Mouse (Mus musculus) kidney, postnatal 10 days (tissue): ENCODE measurements around the gene Tnni2.
A peak's percentile ranks its signal among the peaks of the same experiment; 100 is the strongest.

ENCODE experiments used
- DNase-seq: peaks from one replicate; pipeline ENCODE4 v3.0.0; 2021; ENCODE audit warnings: mixed read lengths

Tnni2 gene

DNA sequence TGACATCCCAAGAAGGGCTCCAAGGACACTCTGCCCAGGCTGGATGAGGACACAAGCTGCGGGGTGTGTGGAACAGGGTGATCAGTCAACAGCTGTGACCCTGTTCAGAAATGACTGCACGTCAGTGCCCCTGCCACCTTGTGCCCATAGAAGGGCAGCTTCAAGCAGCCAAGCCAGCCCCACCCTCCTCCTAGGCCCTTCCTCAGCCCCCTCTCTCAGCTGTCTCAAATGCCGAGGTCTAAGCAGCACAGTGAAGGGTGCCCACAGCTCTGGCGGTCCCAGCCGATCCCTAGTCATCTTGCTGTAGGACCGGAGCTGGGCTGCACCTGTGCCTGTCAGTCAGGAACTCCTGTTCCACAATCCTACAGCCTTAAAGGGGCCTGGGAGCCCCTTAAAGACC, 20.6 kb downstream of the Tnni2 start:
- DNase-seq, result no peak

DNA sequence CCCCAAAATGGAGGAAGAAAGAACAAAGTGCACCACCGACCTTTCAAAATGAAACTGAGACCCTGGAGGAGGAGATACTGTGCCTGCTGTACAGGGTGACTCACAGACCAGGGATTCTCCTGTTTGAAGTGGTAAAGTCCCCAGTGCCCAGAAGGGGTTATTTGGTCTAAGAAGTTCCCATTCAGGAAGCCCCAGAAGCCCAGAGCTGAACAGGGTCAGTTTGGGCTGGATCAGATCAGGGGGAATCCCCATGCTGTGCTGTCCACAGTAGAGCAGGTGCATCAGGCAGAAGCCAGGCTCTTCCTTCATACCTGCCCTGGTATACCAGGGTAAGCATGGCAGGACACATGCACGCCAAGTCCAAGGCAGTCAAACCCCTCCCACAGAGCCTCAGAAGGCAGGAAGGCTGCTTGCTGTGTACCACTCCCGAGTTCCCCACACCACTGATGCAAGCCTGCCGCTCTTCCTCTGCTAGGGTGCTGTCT, 21.0 kb downstream of the Tnni2 start:
- no peak for DNase-seq

DNA sequence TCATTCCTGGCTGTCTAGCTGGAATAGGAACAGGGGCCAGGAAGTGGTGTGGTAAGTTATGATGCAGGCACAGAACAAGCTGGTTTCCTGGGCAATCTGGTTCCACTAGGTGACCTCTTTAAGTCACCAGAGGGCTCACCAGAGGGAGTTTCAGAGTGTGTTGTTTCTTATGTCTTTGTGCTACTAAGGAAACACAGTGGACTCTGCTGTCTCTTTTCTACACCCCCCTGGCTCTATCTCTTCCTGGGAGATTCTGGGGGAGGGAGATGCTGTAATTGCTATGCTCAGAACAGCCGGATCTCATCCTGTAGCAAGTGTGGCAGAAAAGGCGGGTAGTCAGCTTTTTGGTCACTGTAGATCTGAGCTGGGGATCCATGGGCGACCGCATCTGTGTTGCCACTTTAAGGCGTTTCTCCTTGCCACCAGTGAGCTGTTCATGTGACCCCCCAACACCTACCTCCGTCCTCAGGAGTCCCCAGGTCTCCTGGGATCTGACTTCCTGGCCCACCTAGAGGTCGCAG, 28.6 kb downstream of the Tnni2 start:
- DNase-seq, result peak; percentile 48

DNA sequence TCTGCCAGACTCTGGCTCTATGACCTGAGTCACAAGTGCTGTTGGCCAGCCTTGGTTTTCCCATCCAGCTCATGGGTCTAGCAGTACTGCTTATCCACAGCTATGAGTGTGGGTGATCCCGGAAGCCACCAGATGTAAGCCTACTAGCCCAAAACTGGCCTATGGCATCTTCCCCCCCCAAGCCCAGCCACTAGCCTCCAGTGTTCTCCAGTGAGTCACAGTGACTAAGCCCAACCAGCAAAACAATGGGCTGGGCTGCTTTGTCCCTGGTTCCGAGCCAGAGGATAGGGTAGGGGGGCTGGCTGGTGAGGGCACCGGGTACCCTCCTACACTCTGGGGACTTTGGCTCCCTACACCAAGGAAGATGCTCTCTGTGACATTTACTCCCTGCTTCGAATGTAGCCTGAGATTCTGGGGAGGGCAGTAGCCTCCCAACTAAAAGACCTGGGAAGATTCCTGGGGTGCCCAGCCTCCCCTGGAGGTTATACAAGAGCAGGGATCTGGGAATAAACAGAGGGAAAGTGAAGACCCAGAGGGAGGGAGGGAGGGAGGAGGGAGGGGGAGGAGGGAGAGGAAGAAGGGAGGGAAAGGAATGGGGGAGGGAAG, 29.3 kb downstream of the Tnni2 start:
- peak; percentile 78 for DNase-seq

DNA sequence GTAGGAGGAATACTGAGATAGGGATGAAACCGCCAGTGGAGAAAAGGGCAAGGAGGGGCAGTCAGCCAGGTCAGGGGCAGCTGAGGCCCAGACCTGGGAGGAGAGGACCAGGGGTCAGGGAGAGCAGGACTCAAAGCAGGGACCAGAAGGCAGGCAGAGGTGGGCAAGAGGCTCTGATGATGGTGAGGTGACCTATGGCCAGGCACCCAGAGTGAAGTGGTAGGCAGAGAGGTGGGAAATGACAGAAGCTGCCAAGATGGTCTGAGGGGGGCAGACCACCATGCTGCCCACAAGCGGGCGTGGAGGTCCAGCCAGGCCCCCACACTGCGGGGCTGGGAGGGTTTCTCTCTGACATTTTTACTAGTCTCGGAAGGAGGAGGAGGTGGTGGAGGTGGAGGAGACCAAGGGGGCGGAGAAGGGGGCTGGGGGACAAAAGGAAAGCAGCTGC, 29.8 kb downstream of the Tnni2 start:
- DNase-seq, result peak; percentile 38

DNA sequence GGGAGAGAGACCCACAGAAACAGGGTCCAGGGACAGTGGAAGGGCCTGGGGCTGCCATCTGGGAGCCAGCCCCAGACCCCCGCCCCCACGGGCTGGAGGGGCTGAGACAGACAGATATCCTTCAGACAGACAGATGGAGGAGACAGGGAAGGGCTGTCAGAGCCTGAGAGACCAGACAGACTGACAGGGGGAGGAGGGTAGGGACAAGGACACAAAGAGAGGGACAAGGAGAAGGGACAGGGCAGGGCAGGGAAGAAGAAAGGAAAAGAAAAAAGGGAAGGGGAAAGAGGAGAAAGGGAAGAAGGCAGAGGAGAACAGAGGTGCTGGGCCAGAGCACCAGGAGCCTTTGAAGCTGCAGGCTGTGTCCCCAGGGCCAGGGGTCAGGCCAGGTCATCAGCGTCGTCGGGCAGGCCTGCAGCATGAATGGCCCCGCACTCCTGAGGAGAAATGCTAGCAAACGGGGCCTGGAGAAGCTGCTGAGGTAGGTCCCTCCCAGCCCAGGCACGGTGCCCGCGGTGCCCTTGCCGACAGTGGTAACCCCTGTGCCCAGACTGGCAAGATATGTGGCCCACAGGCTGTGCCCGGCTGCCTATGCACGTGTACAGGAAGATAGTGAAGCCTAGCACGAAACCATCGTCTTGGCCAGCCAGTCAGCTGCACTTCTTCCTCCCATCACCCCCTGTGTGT, 30.4 kb downstream of the Tnni2 start:
- no peak for DNase-seq

DNA sequence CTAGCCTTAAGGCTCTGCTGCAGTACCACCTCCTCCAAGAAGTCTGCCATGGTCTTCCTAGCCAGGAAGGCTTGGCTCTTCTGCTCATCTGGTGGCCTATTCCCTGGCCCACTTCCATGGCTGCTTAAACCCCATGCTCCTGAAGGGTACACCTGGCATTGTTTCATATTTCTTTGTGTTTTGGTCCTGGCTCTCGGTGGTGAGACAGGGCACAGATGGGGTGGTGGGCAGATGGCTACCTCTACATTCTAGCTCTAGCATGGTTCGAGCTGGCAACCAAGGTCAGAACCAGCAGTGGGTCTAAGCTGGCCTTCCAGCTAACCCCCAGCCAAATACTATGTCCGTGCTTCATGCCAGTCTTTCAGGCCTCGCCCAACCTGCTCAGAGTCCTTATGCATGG, 31.3 kb downstream of the Tnni2 start:
- no peak for DNase-seq

DNA sequence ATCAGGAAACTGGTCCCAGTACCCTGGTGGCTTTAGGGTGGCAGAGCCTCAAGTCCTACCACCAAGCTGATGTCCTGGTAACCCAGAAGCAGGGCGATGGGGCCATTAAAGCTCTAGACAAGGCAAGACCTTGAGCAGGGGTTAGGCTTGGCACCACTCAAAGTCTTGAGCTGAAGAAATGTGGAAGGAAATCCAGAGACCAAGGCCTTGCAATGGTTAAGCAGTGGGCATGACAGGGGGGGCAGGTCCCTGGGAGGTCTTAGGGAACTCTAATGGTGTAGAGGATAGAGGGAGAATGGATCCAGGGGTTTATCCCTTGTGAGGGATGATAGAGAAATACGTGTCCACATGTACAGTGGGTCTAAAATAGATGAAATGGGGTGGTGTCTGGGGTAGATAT, 31.9 kb downstream of the Tnni2 start:
- DNase-seq, result no peak

DNA sequence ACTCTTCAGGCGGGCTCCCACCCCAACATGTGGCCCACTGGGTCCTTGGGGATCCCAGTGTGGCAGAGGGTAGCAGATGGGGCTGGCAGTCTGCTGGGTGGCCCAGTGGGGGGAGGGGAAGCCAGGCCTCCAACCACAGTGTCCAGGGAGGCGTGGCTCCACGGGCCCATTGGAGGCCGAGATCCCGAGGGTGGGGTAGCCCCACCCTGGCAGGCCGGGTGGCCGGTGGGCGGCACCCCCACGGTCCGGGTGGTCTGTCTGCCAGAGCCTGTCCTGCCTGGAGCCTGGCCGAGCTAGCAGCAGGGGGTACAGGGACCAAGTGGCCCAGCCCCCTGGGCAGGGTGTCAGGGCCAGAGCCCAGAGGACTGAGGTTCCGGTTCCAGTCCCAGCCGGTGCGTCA, 33.2 kb downstream of the Tnni2 start:
- peak; percentile 66 for DNase-seq

DNA sequence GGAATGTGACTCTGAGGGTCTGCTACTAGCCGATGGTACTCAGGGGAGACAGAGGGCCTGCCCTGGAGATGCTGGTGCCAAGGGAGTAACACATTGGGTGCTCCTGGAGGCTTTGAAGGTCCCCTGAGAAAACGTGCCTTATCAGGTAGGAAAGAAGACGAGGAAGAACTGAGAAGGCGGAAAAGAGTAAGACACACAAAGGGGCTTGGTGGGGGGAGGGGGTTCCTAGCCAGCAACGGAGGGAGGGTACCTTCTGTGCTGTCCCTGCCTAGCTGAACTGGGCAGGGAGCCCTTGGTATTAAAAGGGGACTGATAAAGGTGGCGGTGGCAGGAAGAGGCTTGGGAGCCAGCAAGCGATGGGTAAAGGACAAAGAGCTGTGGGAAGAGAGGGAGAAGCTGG, 34.0 kb downstream of the Tnni2 start:
- no peak for DNase-seq

DNA sequence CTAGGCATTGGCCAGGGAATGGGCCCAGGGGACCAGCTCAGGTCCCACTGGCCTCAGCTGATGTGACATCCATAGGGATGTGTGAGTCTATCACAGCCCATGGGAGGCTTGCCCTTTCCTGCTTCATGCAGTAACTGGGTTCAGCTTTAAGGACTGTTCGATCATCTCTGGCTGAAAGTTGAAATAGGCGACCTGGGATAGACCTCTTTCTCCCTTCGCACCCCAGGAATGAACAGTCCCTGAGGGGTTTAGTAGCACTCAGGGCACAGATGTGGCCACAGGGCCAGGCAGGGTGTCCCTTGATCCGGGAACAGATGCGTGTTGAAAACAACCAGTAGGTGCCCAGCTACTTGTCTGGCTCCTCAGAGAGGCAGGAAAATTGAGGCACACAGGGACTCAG, 34.7 kb downstream of the Tnni2 start:
- no peak for DNase-seq

DNA sequence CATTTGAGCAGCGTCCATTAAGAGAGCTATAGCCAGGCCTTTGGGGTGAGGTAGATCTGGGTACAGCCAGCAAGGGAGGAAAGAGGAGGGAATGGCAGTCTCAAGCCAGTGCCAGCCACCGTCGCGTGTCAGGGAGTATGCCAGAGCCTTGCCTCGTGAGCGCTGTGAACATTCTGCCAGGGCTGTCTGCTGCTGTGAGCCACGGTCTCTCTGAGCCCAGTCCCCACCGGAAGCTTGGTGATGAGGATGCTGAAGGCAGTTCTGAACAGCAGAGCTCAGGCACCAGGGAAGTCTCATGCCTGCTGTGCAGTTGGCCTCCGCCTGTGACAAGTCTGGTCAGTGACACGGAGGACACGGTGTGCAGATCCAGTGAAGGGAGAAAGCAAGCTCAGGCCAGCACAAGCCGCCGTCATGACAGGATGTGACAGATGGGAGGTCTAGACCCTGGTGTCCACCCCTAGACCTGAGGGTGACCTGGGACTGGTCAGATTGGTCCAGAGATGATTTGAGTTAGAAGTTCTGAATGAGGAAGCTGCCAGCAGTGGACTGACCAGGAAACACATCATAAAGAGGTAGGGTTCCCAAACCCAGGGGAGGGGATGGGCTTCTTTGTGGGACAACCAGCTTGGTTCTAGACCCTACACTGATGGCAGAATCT, 35.3 kb downstream of the Tnni2 start:
- no peak for DNase-seq

DNA sequence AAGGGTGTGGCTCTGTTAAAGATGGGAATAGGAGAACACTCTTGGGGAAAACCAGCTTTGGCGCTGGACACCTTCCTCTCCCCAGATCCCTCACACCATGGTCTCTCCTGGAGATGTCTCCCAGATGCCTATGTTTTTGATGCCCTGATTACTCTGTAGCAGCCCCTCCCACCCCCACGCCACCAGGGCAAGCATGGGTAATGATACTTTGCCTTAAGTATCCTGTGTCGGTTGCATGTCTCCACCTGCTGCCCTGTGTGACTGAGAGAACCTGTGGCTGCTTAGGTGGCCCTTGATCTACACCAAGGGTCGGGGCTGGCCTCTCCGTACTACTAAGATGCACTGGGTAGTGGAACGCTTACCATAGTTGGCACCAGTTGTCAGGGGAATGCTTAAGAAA, 36.4 kb downstream of the Tnni2 start:
- no peak for DNase-seq

DNA sequence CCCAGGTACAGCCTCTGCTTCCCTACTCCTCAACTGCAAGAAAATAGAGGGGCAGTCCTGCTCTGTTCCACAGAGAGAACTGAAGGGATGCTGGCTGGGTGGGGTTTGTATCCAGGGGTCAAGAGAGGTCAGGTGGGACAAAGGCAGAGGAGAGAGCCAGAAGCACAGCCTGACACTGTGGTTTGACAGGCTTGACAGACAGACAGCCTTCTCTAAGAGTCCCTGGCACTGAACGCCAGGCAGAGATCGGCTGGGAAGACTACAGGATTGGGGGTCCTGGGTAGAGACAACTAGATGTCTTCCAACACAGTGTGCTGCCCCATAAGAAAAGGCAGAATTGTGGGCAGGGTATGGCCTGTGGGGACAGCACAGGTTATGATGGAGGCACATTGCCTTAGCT, 37.0 kb downstream of the Tnni2 start:
- DNase-seq, result no peak

DNA sequence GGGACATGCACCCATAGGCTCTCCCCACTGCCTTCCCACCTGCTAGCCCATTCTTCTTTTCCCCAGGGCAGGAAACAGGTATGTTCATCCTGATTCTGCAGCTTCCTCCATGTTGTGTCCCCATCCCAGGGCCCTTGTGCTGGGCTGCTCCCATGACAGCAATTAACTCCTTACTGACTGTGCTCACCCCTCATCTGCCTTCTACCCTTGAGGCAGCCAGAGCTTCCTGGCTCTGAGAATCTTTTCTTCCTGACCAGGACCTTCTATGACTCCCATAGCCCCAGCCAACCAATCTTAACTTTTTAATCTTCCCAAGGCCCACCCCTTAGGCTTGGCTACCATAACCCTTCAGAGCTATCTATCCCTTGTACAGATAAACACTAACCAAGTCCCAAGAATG, 37.7 kb downstream of the Tnni2 start:
- DNase-seq, result no peak

DNA sequence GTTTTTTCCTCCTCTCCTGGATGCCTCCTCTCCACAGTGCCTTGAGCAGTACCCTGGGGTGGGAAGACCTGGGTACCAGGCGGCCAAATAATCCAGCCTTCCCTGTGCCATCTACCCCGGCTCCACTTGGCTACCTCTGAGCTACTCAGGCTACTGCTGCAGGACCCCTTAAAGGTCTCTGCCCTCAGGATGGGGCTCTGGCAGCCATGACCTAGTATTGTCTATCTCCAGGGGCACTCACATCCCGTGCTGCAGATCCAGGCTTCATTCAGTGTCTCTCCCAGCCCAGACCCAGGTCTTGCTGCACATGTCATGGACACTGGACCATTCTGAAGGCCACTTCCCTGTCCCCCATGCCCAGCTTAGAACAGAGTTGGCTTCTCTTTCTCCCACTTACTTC, 38.3 kb downstream of the Tnni2 start:
- no peak for DNase-seq

DNA sequence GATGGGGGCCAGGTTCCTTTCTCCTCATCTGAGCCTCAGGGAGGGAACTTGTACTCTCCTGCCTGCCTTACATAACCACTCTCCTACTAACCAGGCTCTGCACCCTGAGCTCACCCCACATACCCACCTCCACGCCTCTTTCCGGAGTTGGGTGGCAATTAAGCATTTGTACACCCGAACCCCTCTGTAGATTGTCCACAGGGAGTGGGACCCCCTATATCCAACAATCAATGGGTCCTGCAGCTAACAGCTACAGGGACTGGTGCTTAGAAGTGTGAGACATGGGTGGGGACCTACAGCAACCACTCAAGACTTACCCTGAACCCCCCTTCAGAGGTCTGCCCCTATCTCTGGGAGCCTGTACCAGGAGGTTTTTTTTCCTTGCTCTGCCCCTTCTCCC, 39.1 kb downstream of the Tnni2 start:
- DNase-seq, result no peak

DNA sequence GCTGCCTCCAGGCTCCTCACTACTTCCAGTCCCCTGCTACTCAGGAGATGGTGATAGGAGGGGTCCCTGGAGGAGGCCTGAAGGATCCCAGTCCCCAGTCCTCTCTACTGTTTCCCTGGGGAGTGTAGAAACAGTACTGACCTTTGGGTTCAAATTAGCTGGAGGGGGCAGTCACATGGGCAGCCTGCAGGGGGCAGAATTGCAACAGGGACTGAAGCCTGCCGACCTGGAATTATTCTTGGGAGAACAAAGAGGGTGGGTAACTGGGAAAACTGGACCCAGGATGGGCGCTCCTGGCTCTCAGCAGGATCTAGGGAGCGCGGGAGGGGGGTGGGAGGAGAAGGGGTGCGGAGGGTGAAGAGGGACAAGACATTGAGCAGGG, 39.6 kb downstream of the Tnni2 start:
- peak; percentile 78 for DNase-seq

DNA sequence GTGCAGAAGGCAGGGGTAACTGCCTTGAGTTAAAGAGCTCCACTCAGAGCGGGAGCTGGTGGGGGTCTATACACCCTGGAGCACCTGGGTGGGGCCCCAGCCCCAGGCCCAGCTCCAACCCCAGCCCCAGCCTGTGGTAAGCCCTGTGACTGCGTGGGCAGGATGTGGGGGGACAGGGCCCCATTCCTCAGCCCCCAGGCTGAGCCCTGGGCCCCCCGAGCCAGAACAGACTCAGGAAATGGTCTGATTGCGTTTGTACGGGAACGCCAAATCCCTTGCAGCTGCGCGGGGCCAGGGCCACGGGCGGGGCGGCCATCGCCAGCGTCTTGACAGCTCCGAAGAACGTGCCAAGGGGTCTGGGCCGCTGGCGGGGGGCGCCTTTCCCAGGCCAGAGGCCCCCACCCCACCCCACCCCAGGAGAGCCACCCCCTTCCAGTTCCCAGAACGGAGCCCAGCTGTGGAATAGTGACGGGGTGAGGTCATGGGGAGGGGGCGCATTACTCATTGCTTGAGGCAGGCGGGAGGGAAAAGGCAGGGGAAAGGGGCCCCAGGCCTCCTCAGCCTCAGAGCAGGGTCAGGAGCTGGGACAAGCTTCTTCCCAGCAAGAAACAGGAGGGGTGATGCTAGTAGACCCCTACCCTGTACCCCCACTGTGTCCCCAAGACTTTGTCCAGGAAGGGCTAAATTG, 40.1 kb downstream of the Tnni2 start:
- peak; percentile 78 for DNase-seq

DNA sequence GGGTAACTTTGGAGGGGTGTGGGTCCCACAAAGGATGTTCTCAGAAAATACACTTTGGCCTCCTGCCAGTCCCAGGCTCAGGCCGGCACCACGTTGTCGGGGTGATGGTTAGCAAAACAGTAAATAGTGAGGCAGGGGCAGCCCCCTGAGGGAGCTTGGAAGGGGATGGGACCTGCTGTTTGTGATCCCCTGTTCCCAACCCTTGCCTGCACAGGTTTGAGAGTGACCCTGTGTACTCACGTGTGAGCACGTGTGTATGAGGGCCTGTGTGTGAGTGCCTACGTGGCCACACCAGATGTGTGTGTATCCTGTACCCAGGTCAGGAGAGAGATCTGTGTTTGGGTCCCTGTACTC, 40.6 kb downstream of the Tnni2 start:
- DNase-seq, result peak; percentile 49

DNA sequence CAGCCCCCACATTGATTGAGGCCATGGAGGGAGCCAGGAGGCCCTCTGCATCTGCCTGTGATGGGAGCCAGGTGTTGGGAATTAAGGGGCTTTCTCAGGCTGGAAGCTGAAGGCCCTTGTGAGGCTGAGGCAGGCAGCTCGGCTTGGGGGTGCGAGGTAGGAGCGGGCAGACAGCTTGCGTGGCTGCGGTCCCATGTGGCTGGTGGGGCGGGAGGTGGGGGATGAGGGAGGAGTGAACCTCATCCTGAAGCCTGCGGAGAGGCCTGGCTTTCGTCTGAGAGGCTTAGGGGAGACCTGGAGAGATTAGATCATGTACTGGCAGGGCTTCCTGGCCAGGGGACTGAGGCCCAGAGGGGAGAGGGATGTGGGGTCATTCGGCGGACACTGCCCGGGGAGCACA, 41.5 kb downstream of the Tnni2 start:
- DNase-seq, result no peak

DNA sequence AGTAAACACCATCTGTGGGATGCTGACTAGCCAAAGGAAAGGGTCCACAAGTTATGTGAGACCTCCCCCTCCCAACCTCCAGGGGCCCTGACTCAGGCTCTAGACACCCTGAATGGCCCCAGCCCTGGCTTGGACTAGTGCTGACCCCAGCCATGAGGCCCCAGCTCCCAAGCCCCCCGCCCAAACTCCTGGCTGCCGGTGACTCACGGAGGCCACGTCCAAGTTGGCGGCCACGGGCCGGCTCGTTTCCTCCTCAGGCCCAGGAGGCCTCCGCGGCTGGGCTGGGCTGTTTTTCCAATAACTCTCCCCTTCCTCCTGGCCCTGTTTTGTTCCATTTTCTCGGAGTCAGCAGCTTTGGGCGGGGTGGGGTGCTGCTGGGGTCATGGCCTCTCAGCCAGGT, 43.2 kb downstream of the Tnni2 start:
- DNase-seq, result no peak

DNA sequence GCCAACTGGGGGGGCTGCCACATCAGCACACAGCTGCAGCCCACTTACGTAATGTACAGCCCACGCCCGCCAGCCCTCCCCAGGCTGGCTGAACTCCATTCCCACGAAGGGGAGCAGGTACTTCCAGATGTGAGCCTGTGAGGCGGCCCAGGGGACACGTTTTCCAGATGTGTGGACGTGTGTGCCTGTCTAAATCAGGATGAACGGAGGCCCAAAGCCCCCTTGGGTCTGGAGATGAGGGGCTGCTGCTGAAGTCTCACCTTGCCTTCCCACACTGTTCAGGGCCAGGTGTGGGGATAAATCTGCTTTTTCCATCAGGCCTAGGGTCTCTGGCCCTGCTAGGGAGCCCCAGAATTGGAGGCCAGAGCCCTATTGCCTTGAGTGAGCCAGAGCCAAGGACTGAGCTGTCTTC, 45.1 kb downstream of the Tnni2 start:
- DNase-seq, result no peak
